Mouse (Mus musculus) splenic B cell, adult 2 months (primary cell): ENCODE data around the gene Slc6a1.
A peak's percentile ranks its signal among the peaks of the same experiment; 100 is the strongest.

Source experiments
- DNase-seq: peaks from one replicate; pipeline ENCODE4 v3.0.0-alpha.2; 2011; ENCODE audit warnings: low read depth, low spot score
- H3K27me3 ChIP-seq: 2 replicates; pipeline ENCODE4 v1.6.1; 2012; ENCODE audit warnings: mild to moderate bottlenecking, low read length, moderate library complexity, mixed read lengths; ENCODE audit not compliant: control insufficient read depth, poor library complexity, insufficient read depth, severe bottlenecking
- H3K36me3 ChIP-seq: 2 replicates; pipeline ENCODE4 v1.6.1; 2012; ENCODE audit warnings: mild to moderate bottlenecking, low read length, moderate library complexity, mixed read lengths; ENCODE audit not compliant: control insufficient read depth, poor library complexity, insufficient read depth, severe bottlenecking

Slc6a1 gene

GRCm38 (mm10) chr6:114282469-114283277 is at the start of gene Slc6a1:
Gene Slc6a1, plus strand, starts transcription at chr6:114282635.
- no peak for DNase-seq
- no peaks in the 10 kb centered on the region for H3K27me3 ChIP-seq

GRCm38 (mm10) chr6:114238892-114239644 is 43.4 kb upstream of the Slc6a1 start:
- DNase-seq: no peak
- H3K36me3 ChIP-seq: no peaks in the 10 kb centered on the region
- no peaks in the 10 kb centered on the region for H3K27me3 ChIP-seq

More at GRCm38 (mm10) chr6:114282469-114283277, at the start of gene Slc6a1:
- H3K36me3 ChIP-seq: no peaks in the 10 kb centered on the region

- no peak for DNase-seq
- H3K27me3 ChIP-seq: no peaks in the 10 kb centered on the region
- no peaks in the 10 kb centered on the region for H3K36me3 ChIP-seq
These were observed 36.8 kb upstream of the Slc6a1 start for GRCm38 (mm10) chr6:114245665-114246064.

GRCm38 (mm10) chr6:114250311-114250710 is 32.1 kb upstream of the Slc6a1 start:
- DNase-seq: peak; percentile 60
- Histone ChIP-seq H3K36me3 (no peaks in the 10 kb centered on the region), H3K27me3 (no peaks in the 10 kb centered on the region)

GRCm38 (mm10) chr6:114254927-114255326 is 27.5 kb upstream of the Slc6a1 start:
- no peak for DNase-seq
- no peaks in the 10 kb centered on the region for H3K36me3 ChIP-seq
- H3K27me3 ChIP-seq: no peaks in the 10 kb centered on the region

GRCm38 (mm10) chr6:114257762-114258361 is 24.6 kb upstream of the Slc6a1 start:
- no peak for DNase-seq
- Histone ChIP-seq H3K27me3 (no peaks in the 10 kb centered on the region), H3K36me3 (no peaks in the 10 kb centered on the region)

- DNase-seq: no peak
- H3K36me3 ChIP-seq: no peaks in the 10 kb centered on the region
These were observed 23.7 kb upstream of the Slc6a1 start for GRCm38 (mm10) chr6:114258661-114259193.

GRCm38 (mm10) chr6:114261609-114262008 is 20.8 kb upstream of the Slc6a1 start:
- no peak for DNase-seq
- H3K27me3 ChIP-seq: no peaks in the 10 kb centered on the region
- H3K36me3 ChIP-seq: no peaks in the 10 kb centered on the region

More at GRCm38 (mm10) chr6:114258661-114259193, 23.7 kb upstream of the Slc6a1 start:
- no peaks in the 10 kb centered on the region for H3K27me3 ChIP-seq

- no peak for DNase-seq
- Histone ChIP-seq H3K36me3 (no peaks in the 10 kb centered on the region), H3K27me3 (no peaks in the 10 kb centered on the region)
These were observed 18.4 kb upstream of the Slc6a1 start for GRCm38 (mm10) chr6:114264010-114264409.

GRCm38 (mm10) chr6:114264426-114264825 is 18.0 kb upstream of the Slc6a1 start:
- DNase-seq: no peak
- Histone ChIP-seq H3K27me3 (no peaks in the 10 kb centered on the region), H3K36me3 (no peaks in the 10 kb centered on the region)

GRCm38 (mm10) chr6:114266273-114266672 is 16.2 kb upstream of the Slc6a1 start:
- no peaks in the 10 kb centered on the region for H3K27me3 ChIP-seq
- no peaks in the 10 kb centered on the region for H3K36me3 ChIP-seq
- no peak for DNase-seq

GRCm38 (mm10) chr6:114267979-114268378 is 14.5 kb upstream of the Slc6a1 start:
- no peak for DNase-seq
- no peaks in the 10 kb centered on the region for H3K27me3 ChIP-seq
- H3K36me3 ChIP-seq: no peaks in the 10 kb centered on the region

GRCm38 (mm10) chr6:114269589-114269988 is 12.8 kb upstream of the Slc6a1 start:
- Histone ChIP-seq H3K36me3 (no peaks in the 10 kb centered on the region), H3K27me3 (no peaks in the 10 kb centered on the region)
- no peak for DNase-seq

- H3K36me3 ChIP-seq: no peaks in the 10 kb centered on the region
- no peaks in the 10 kb centered on the region for H3K27me3 ChIP-seq
- no peak for DNase-seq
These were observed 11.6 kb upstream of the Slc6a1 start for GRCm38 (mm10) chr6:114270799-114271198.

GRCm38 (mm10) chr6:114272279-114272678 is 10.2 kb upstream of the Slc6a1 start:
- Histone ChIP-seq H3K27me3 (no peaks in the 10 kb centered on the region), H3K36me3 (no peaks in the 10 kb centered on the region)
- DNase-seq: no peak
